Mouse (Mus musculus) neural tube, embryonic 11.5 days (tissue): ENCODE measurements around the gene Otulin. TPM values are rescaled to one million over a fixed set of nuclear protein-coding genes. Genes with fewer than 3 reads are reported as not detected.

Experiments
- ATAC-seq: fragments of 200-750 bp; cut with Nextera tagmentation; 2 replicates; pipeline ENCODE4 v1.8.0; 2017; ENCODE audit warnings: moderate number of reproducible peaks, mild to moderate bottlenecking, moderate TSS enrichment, moderate library complexity; ENCODE audit not compliant: insufficient read depth, low FRiP score, low TSS enrichment
- DNase-seq: peaks from one replicate; pipeline ENCODE4 v3.0.0-alpha.2; 2015; ENCODE audit warnings: low spot score
- H3K27ac ChIP-seq: fragments of 300-500 bp; sonication (generic); 2 replicates; pipeline ENCODE4 v1.5.1; 2014; ENCODE audit warnings: low read depth, mild to moderate bottlenecking, low read length
- H3K27me3 ChIP-seq: fragments of 300-500 bp; sonication (generic); 2 replicates; pipeline ENCODE4 v1.6.1; 2014; ENCODE audit warnings: mild to moderate bottlenecking, low read length, mixed read lengths; ENCODE audit not compliant: control insufficient read depth, insufficient read depth
- H3K36me3 ChIP-seq: fragments of 300-500 bp; sonication (generic); 2 replicates; pipeline ENCODE4 v1.6.1; 2014; ENCODE audit warnings: mild to moderate bottlenecking, low read length, moderate library complexity, mixed read lengths; ENCODE audit not compliant: control insufficient read depth, insufficient read depth
- H3K4me1 ChIP-seq: fragments of 300-500 bp; sonication (generic); 2 replicates; pipeline ENCODE4 v1.6.1; 2014; ENCODE audit warnings: low read length, mixed read lengths; ENCODE audit not compliant: control insufficient read depth, insufficient read depth
- H3K4me2 ChIP-seq: fragments of 300-500 bp; sonication (generic); 2 replicates; pipeline ENCODE4 v1.6.1; 2014; ENCODE audit warnings: low read depth, mild to moderate bottlenecking, moderate library complexity
- H3K4me3 ChIP-seq: fragments of 300-500 bp; sonication (generic); 2 replicates; pipeline ENCODE4 v1.5.1; 2014; ENCODE audit warnings: low read depth, low read length
- H3K9ac ChIP-seq: fragments of 300-500 bp; sonication (generic); 2 replicates; pipeline ENCODE4 v1.6.1; 2014; ENCODE audit warnings: mild to moderate bottlenecking, low read length
- H3K9me3 ChIP-seq: fragments of 300-500 bp; sonication (generic); 2 replicates; pipeline ENCODE4 v1.6.1; 2016; ENCODE audit warnings: low read length; ENCODE audit not compliant: control insufficient read depth
- WGBS: fragments of 180-500 bp; shearing (Covaris S2); extraction: QIAGEN DNeasy Blood & Tissue Kit; methylation state at CpG from one replicate; pipeline ENCODE4 v1.1.7; 2014; 5-methylcytosine and 5-hydroxymethylcytosine counted together
- polyA plus RNA-seq: library from polyadenylated mRNA; unstranded; fragments of >200 nt; fragmentation: Nextera tagmentation; extraction: Ambion mirVana; gene quantifications from 2 replicates; pipeline ENCODE4 v1.2.1, GENCODE M21; 2014

The Otulin gene
- polyA plus RNA-seq, 1 experiment from 2014 or later = 32.8 TPM

DNA sequence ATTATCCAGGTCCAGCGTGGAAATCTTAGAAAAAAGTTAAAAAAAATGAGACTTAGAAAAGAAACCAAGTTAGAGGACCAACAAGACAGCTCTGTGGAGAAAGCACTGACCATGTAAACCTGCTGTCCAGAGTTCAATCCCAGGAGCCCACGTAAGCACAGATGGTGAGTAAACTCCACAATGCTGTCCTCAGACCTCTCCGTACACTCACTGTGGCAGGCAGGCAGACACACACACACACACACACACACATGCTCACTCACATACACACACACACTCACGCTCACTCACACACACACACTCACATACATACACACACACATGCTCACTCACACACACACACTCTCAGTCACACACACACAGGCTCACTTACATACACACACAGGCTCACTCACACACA lies 17.2 kb downstream of the Otulin start:
- ATAC-seq (no peak), DNase-seq (no peak)
- WGBS = 92% methylated on average over 4 of the region's 4 CpGs
- Histone ChIP-seq H3K9ac (no peak overlapping the region), H3K9me3 (no peaks in the 10 kb centered on the region), H3K27me3 (no peaks in the 10 kb centered on the region), H3K36me3 (no peaks in the 10 kb centered on the region), H3K4me1 (no peaks in the 10 kb centered on the region), H3K4me2 (no peak overlapping the region), H3K4me3 (no peak overlapping the region), H3K27ac (no peak overlapping the region)

- no peaks in the 10 kb centered on the region for H3K4me1 ChIP-seq
- H3K27me3 ChIP-seq = no peaks in the 10 kb centered on the region
- H3K36me3 ChIP-seq = no peaks in the 10 kb centered on the region
- H3K27ac ChIP-seq = no peak overlapping the region
- H3K9ac ChIP-seq = no peak overlapping the region
- no peak overlapping the region for H3K4me3 ChIP-seq
- H3K4me2 ChIP-seq = no peak overlapping the region
- peak; percentile 74 for DNase-seq
- peak; percentile 86 for ATAC-seq
- WGBS = 48% methylated on average over 6 of the region's 6 CpGs
- no peaks in the 10 kb centered on the region for H3K9me3 ChIP-seq
Observed at GRCm38 (mm10) chr15:27612533-27613221, 17.8 kb downstream of the Otulin start.

DNA sequence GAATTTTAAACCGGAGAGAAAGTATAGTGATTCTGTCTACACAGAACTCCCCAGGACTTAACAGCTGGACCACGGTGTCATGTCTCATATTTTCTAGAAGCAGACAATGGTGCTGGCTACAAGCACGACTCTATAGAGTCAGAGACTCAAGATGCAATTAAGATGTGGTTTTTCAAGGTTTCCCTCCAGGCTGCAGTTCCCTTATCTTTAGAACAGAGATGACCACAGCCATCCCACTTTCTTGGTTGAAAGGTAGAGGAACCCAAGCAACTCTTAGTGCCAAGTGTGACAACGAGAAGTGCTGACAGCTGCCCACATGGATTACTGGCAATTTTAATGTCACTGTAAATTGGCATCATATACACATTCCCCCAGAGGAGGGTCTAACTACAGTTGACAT lies 20.9 kb downstream of the Otulin start:
- H3K27ac ChIP-seq = no peak overlapping the region
- DNase-seq (no peak), ATAC-seq (no peak)
- 83% methylated on average over 4 of the region's 4 CpGs for WGBS
- no peaks in the 10 kb centered on the region for H3K36me3 ChIP-seq
- no peaks in the 10 kb centered on the region for H3K9me3 ChIP-seq
- no peaks in the 10 kb centered on the region for H3K27me3 ChIP-seq
- H3K4me1 ChIP-seq = no peaks in the 10 kb centered on the region
- no peak overlapping the region for H3K4me2 ChIP-seq
- H3K9ac ChIP-seq = no peak overlapping the region
- no peak overlapping the region for H3K4me3 ChIP-seq

- WGBS = 85% methylated on average over 3 of the region's 3 CpGs
- Histone ChIP-seq H3K27me3 (no peaks in the 10 kb centered on the region), H3K36me3 (no peaks in the 10 kb centered on the region), H3K9me3 (no peaks in the 10 kb centered on the region), H3K4me2 (no peak overlapping the region), H3K4me1 (no peaks in the 10 kb centered on the region), H3K27ac (no peak overlapping the region), H3K9ac (no peak overlapping the region), H3K4me3 (no peak overlapping the region)
- ATAC-seq (no peak), DNase-seq (no peak)
Observed at GRCm38 (mm10) chr15:27605252-27605651, 25.2 kb downstream of the Otulin start.

- Histone ChIP-seq H3K36me3 (no peaks in the 10 kb centered on the region), H3K9ac (no peak overlapping the region), H3K27ac (no peak overlapping the region), H3K4me3 (no peak overlapping the region), H3K27me3 (no peaks in the 10 kb centered on the region), H3K4me1 (no peaks in the 10 kb centered on the region), H3K4me2 (no peak overlapping the region), H3K9me3 (no peaks in the 10 kb centered on the region)
- DNase-seq = no peak
- 94% methylated on average over 3 of the region's 3 CpGs for WGBS
- no peak for ATAC-seq
Observed at GRCm38 (mm10) chr15:27604558-27604957, 25.9 kb downstream of the Otulin start.

- Histone ChIP-seq H3K36me3 (no peaks in the 10 kb centered on the region), H3K4me3 (no peak overlapping the region), H3K27me3 (no peaks in the 10 kb centered on the region), H3K4me2 (no peak overlapping the region), H3K27ac (no peak overlapping the region), H3K4me1 (no peaks in the 10 kb centered on the region), H3K9me3 (no peaks in the 10 kb centered on the region), H3K9ac (no peak overlapping the region)
- DNase-seq (no peak), ATAC-seq (no peak)
- 92% methylated on average over 5 of the region's 5 CpGs for WGBS
Observed at GRCm38 (mm10) chr15:27600524-27600923, 30.0 kb downstream of the Otulin start.

GRCm38 (mm10) chr15:27598786-27599385 lies 31.6 kb downstream of the Otulin start:
- Histone ChIP-seq H3K9ac (no peak overlapping the region), H3K27ac (no peak overlapping the region), H3K36me3 (no peaks in the 10 kb centered on the region), H3K4me3 (no peak overlapping the region), H3K4me2 (no peak overlapping the region), H3K4me1 (no peaks in the 10 kb centered on the region), H3K9me3 (no peaks in the 10 kb centered on the region), H3K27me3 (no peaks in the 10 kb centered on the region)
- ATAC-seq (no peak), DNase-seq (no peak)
- 94% methylated on average over 13 of the region's 13 CpGs for WGBS

DNA sequence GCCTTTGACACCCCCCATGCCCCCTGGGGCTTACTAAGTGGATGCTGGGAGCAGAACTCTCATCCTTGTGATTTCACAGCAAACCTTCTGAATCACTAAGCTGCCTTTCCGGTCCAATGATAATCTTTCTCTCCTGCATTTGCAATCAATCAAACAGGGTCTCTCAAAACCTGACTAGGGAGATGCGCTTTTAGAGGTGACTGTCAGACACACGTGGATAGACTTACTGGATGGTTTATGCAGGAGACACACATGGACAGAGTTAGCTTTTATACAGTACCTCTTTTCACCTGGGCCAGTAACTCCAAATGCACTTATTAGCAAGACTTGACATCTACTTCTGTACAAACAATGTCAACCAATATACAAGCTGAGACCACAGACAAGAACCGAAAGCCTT lies 33.0 kb downstream of the Otulin start:
- no peak overlapping the region for H3K4me2 ChIP-seq
- no peak for DNase-seq
- ATAC-seq = no peak
- no peak overlapping the region for H3K9ac ChIP-seq
- no peaks in the 10 kb centered on the region for H3K9me3 ChIP-seq
- no peak overlapping the region for H3K27ac ChIP-seq
- no peaks in the 10 kb centered on the region for H3K36me3 ChIP-seq
- no peak overlapping the region for H3K4me3 ChIP-seq
- WGBS = 84% methylated on average over 4 of the region's 4 CpGs
- H3K27me3 ChIP-seq = no peaks in the 10 kb centered on the region
- H3K4me1 ChIP-seq = no peaks in the 10 kb centered on the region

DNA sequence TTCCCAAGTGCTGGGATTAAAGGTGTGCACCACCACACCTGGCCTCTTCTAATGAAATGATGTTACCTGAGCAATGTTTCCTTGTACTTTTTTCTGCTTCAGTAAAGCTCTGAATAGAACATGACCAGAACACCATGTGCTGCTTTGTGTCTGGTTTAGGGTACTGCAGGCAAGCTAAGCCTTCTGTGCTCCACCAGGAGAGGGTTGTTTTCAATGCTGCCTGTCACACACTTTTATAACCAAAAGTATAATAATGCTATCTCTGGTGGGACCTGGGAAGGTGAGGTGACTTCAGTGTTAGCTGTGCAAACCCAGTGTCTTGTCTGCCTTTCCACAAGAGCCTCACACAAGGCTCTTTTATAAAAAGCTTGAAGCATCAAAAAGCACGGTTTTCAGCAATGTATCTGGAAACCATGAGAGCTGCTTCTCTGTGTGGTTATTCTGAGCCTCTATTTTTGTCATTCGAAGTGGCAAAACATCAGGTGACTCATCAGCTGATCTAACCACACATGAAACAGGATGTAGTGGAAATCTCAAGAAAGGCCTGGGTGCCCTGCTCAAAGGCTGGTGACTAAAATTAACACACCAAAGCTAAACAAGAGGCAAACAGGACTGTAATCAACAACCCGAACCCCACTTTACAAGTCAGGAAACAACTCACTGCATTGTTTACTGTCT lies 33.9 kb downstream of the Otulin start:
- H3K4me1 ChIP-seq = no peaks in the 10 kb centered on the region

More for the DNA sequence above, 33.9 kb downstream of the Otulin start:
- Histone ChIP-seq H3K36me3 (no peaks in the 10 kb centered on the region), H3K4me3 (no peak overlapping the region), H3K27me3 (no peaks in the 10 kb centered on the region), H3K27ac (no peak overlapping the region), H3K4me2 (no peak overlapping the region), H3K9ac (no peak overlapping the region), H3K9me3 (no peaks in the 10 kb centered on the region)
- DNase-seq (no peak), ATAC-seq (no peak)
- WGBS = 79% methylated on average over 3 of the region's 3 CpGs
